ENCODE assay signal across 23 mouse cellular contexts in the genomic region with DNA sequence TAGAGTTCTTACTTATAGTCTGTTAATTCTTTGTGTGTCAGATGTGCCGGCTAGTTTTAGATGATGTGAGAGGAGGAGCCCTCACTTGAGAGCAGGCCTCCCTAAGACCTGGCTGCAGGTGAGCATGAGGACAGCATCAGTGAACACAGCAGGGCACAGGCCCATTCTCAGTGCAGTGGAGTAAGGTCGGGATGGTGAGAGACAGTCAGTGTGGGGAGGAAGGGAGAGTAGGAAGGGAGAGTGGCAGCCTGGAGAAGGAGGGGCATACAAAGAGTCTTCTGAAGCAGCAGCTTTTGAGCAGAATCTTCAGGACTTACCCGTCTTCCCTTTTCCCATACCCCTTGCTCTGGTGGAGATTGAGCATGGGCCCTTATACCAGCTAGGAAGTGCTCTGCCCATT.
"Had no signal": no experiment of that assay in that cellular context is flagged by ENCODE, and none has a peak within 500 bp of the region (broad histone marks: within the 10 kb centered on the region; RNA-seq: fewer than 3 reads in every experiment).

No protein-coding gene starts in this region.

- H3K9ac ChIP-seq: kidney, embryonic 15.5 days; limb, embryonic 12.5 days; liver, embryonic 14.5 days; liver, postnatal 0 days; lung, embryonic 14.5 days; midbrain, embryonic 12.5 days; neural tube, embryonic 12.5 days; neural tube, embryonic 15.5 days had no signal

- H3K4me1 ChIP-seq: kidney, embryonic 15.5 days; limb, embryonic 12.5 days; midbrain, embryonic 12.5 days; neural tube, embryonic 12.5 days; neural tube, embryonic 15.5 days had no signal

- DNase-seq: kidney, adult 11 months; kidney, adult 8-10 months; kidney, postnatal 10 days; kidney, postnatal 36 days; layer of hippocampus, postnatal 36 days; liver; liver, postnatal 0 days; lung, embryonic 14.5 days; right cerebral cortex, adult 18-20 months; right cerebral cortex, postnatal 14 days; right cerebral cortex, postnatal 4 days; thymus, adult 18-20 months; thymus, postnatal 36 days had no signal

- ATAC-seq: liver, postnatal 0 days; lung, postnatal 0 days had no signal

- H3K4me2 ChIP-seq: kidney, embryonic 15.5 days; limb, embryonic 12.5 days; lung, embryonic 14.5 days; midbrain, embryonic 12.5 days; neural tube, embryonic 12.5 days; neural tube, embryonic 15.5 days had no signal

- H3K27me3 ChIP-seq: kidney, embryonic 15.5 days; limb, embryonic 12.5 days; midbrain, embryonic 12.5 days; neural tube, embryonic 12.5 days; neural tube, embryonic 15.5 days had no signal

- H3K9me3 ChIP-seq: kidney, embryonic 15.5 days; limb, embryonic 12.5 days; midbrain, embryonic 12.5 days; neural tube, embryonic 12.5 days; neural tube, embryonic 15.5 days had no signal

- H3K27ac ChIP-seq: kidney, embryonic 15.5 days; left cerebral cortex, adult 2 months; limb, embryonic 12.5 days; liver, embryonic 14.5 days; macrophage; midbrain, embryonic 12.5 days; neural tube, embryonic 12.5 days; neural tube, embryonic 15.5 days; stomach, postnatal 0 days had no signal

- H3K4me3 ChIP-seq: kidney, embryonic 15.5 days; left cerebral cortex, adult 2 months; limb, embryonic 12.5 days; midbrain, embryonic 12.5 days; neural tube, embryonic 12.5 days; neural tube, embryonic 15.5 days had no signal

- H3K36me3 ChIP-seq: kidney, embryonic 15.5 days; limb, embryonic 12.5 days; midbrain, embryonic 12.5 days; neural tube, embryonic 12.5 days; neural tube, embryonic 15.5 days had no signal
